Mouse (Mus musculus) CH12.LX (cell line): ENCODE measurements at regions not wholly inside any gene's neighbourhood (a gene's known extent, or its start where the extent isn't known, plus 50 kb on each side); places are given as distances from the start of the nearest gene placed in this dataset.
A peak's percentile ranks its signal among the peaks of the same experiment; 100 is the strongest.

ENCODE experiments used
- DNase-seq: peaks from one replicate; pipeline ENCODE4 v3.0.0-alpha.2; 2013; ENCODE audit errors: extremely low read depth
- H3K27ac ChIP-seq: 2 replicates; pipeline ENCODE4 v1.5.1; 2012; ENCODE audit warnings: low read depth, mild to moderate bottlenecking, control low read depth, moderate library complexity; ENCODE audit not compliant: insufficient read depth
- H3K27me3 ChIP-seq: replicated peaks from 2 replicates; pipeline ENCODE3; 2012; ENCODE audit warnings: inconsistent platforms
- H3K36me3 ChIP-seq, 2 experiments: replicated peaks in 1 of 2; 2 replicates each; pipeline versions ENCODE3 to v1.6.1; 2012; ENCODE audit warnings: inconsistent platforms in 1 of 2, low read length in 1 of 2, mild to moderate bottlenecking in 1 of 2, mixed read lengths in 1 of 2, moderate library complexity in 1 of 2; ENCODE audit not compliant: control insufficient read depth in 1 of 2, insufficient read depth in 1 of 2
- H3K4me1 ChIP-seq, 2 experiments: 2 replicates each; pipeline ENCODE4 v1.6.1; 2012; ENCODE audit warnings: inconsistent platforms in 1 of 2, moderate library complexity in 1 of 2; ENCODE audit not compliant: insufficient read depth in 2 of 2, control insufficient read depth in 1 of 2
- H3K4me2 ChIP-seq: 2 replicates; pipeline ENCODE4 v1.6.1; 2012; ENCODE audit warnings: low read depth, mild to moderate bottlenecking, control low read depth; ENCODE audit not compliant: poor library complexity, insufficient read depth, severe bottlenecking
- H3K4me3 ChIP-seq, 3 experiments: fragments of 150-350 bp in 1 of 3; sonication (generic) in 1 of 3; replicated peaks in 1 of 3; 2 replicates each; pipeline versions ENCODE3 to v1.5.1; 2011 to 2012; ENCODE audit warnings: low read depth in 2 of 3, low read length in 2 of 3, mild to moderate bottlenecking in 2 of 3, moderate library complexity in 2 of 3, control low read depth in 1 of 3, improper control_type of control experiment in 1 of 3, inconsistent platforms in 1 of 3, mixed read lengths in 1 of 3; ENCODE audit not compliant: poor library complexity in 1 of 3
- H3K79me2 ChIP-seq: replicated peaks from 2 replicates; pipeline ENCODE4 v1.6.1; 2012; ENCODE audit warnings: mild to moderate bottlenecking, moderate library complexity; ENCODE audit not compliant: control insufficient read depth, poor library complexity, insufficient read depth, severe bottlenecking; ENCODE audit errors: extremely low read depth
- H3K9ac ChIP-seq: 2 replicates; pipeline ENCODE4 v1.6.1; 2012; ENCODE audit warnings: low read depth, mild to moderate bottlenecking, control low read depth, moderate library complexity; ENCODE audit not compliant: insufficient read depth
- H3K9me3 ChIP-seq: replicated peaks from 2 replicates; pipeline ENCODE3; 2012; ENCODE audit warnings: low read length, inconsistent platforms, mixed read lengths
- CHD2 ChIP-seq: IDR thresholded peaks from 2 replicates; pipeline ENCODE4 v1.6.1; 2011; ENCODE audit warnings: low read length, improper control_type of control experiment
- CTCF ChIP-seq, 2 experiments: IDR thresholded peaks in 1 of 2; conservative IDR thresholded peaks in 1 of 2; 2 replicates each; pipeline ENCODE4 v1.5.1; 2011 to 2012; ENCODE audit warnings: low read depth in 2 of 2, low read length in 2 of 2, improper control_type of control experiment in 1 of 2, inconsistent platforms in 1 of 2, mild to moderate bottlenecking in 1 of 2, moderate library complexity in 1 of 2
- ELF1 ChIP-seq: IDR thresholded peaks from 2 replicates; pipeline ENCODE4 v1.6.1; 2014; ENCODE audit warnings: low read depth, mild to moderate bottlenecking, inconsistent platforms, low read length, improper control_type of control experiment
- HCFC1 ChIP-seq: IDR thresholded peaks from 2 replicates; pipeline ENCODE4 v1.6.1; 2012; ENCODE audit warnings: low read depth, mild to moderate bottlenecking, inconsistent platforms, low read length, improper control_type of control experiment
- IRF4 ChIP-seq: IDR thresholded peaks from 2 replicates; pipeline ENCODE4 v1.6.1; 2014; ENCODE audit warnings: low read depth, mild to moderate bottlenecking, inconsistent platforms, low read length, improper control_type of control experiment
- JUN ChIP-seq: IDR thresholded peaks from 2 replicates; pipeline ENCODE4 v1.6.1; 2011; ENCODE audit warnings: low read depth, mild to moderate bottlenecking, low read length, improper control_type of control experiment, moderate library complexity; ENCODE audit not compliant: insufficient read depth
- MAFK ChIP-seq: IDR thresholded peaks from 2 replicates; pipeline ENCODE4 v1.6.1; 2011; ENCODE audit warnings: low read length, improper control_type of control experiment; ENCODE audit not compliant: insufficient replicate concordance
- MAX ChIP-seq: IDR thresholded peaks from 2 replicates; pipeline ENCODE4 v1.6.1; 2011; ENCODE audit warnings: low read length, improper control_type of control experiment
- NELFE ChIP-seq: IDR thresholded peaks from 2 replicates; pipeline ENCODE4 v1.6.1; 2011; ENCODE audit warnings: low read depth, low read length, improper control_type of control experiment
- NRF1 ChIP-seq: IDR thresholded peaks from 2 replicates; pipeline ENCODE4 v1.6.1; 2014; ENCODE audit warnings: low read depth, mild to moderate bottlenecking, inconsistent platforms, low read length, improper control_type of control experiment, moderate library complexity
- POLR2A ChIP-seq: IDR thresholded peaks from 2 replicates; pipeline ENCODE4 v1.6.1; 2011; ENCODE audit warnings: low read depth, mild to moderate bottlenecking, improper control_type of control experiment, low read length
- POLR2AphosphoS2 ChIP-seq: IDR thresholded peaks from 2 replicates; pipeline ENCODE4 v1.6.1; 2011; ENCODE audit warnings: low read depth, low read length, improper control_type of control experiment
- RCOR1 ChIP-seq: conservative IDR thresholded peaks from 2 replicates; pipeline ENCODE4 v1.6.1; 2012; ENCODE audit warnings: low read depth, mild to moderate bottlenecking, inconsistent platforms, low read length, improper control_type of control experiment
- SMC3 ChIP-seq: IDR thresholded peaks from 2 replicates; pipeline ENCODE4 v1.6.1; 2011; ENCODE audit warnings: low read depth, low read length, improper control_type of control experiment
- TBP ChIP-seq: conservative IDR thresholded peaks from 2 replicates; pipeline ENCODE4 v1.6.1; 2011; ENCODE audit warnings: low read depth, low read length, improper control_type of control experiment
- UBTF ChIP-seq: IDR thresholded peaks from 2 replicates; pipeline ENCODE4 v1.6.1; 2012; ENCODE audit warnings: low read depth, mild to moderate bottlenecking, inconsistent platforms, low read length, improper control_type of control experiment, moderate library complexity
- USF2 ChIP-seq: conservative IDR thresholded peaks from 2 replicates; pipeline ENCODE4 v1.6.1; 2011; ENCODE audit warnings: low read depth, low read length, improper control_type of control experiment
- ZMIZ1 ChIP-seq: IDR thresholded peaks from 2 replicates; pipeline ENCODE4 v1.6.1; 2012; ENCODE audit warnings: low read depth, mild to moderate bottlenecking, inconsistent platforms, low read length, improper control_type of control experiment
- dilution Hi-C: fragments of 300-500 bp; cut with MboI; formaldehyde crosslinking; loops from 2 replicates; pipeline ENCODE4 v1.14.3; 2020; ENCODE audit warnings: low sequenced_read_pairs; ENCODE audit not compliant: extremely low pct_unique_long_range_greater_than_20kb, extremely low pct_ligation_motif_present
- in situ Hi-C: fragments of 300-500 bp; cut with MboI; formaldehyde crosslinking; loops from 3 replicates; pipeline ENCODE4 v1.14.3; 2019; ENCODE audit warnings: low sequenced_read_pairs, low pct_ligation_motif_present, low pct_unique_long_range_greater_than_20kb, mixed read lengths

GRCm38 (mm10) chr14:104855913-104856312, 321.2 kb downstream of the Rbm26 start:
- Histone ChIP-seq H3K4me3 (no peak overlapping the region), H3K36me3 (no peaks in the 10 kb centered on the region), H3K27me3 (no peaks in the 10 kb centered on the region), H3K79me2 (no peaks in the 10 kb centered on the region), H3K27ac (no peak overlapping the region), H3K4me2 (no peak overlapping the region), H3K9ac (no peak overlapping the region), H3K9me3 (no peaks in the 10 kb centered on the region), H3K4me1 (peaks cover 0 to 5% of the 10 kb centered on the region in 2 experiments; a peak in 1 of 4 replicates)
- in situ Hi-C loops: no loop called here
- dilution Hi-C loops: no loop called here
- TF ChIP-seq ELF1 (no peak), RCOR1 (no peak), SMC3 (no peak), NELFE (no peak), CTCF (conservative IDR thresholded peaks at IDR 0.05 in 1 of 2, IDR thresholded peaks at IDR 0.05 in 1 of 2; ENCODE audit: low read depth in 2 of 2, low read length in 2 of 2) (no peak), POLR2A (no peak), POLR2AphosphoS2 (no peak), USF2 (no peak), HCFC1 (no peak), MAX (no peak), IRF4 (no peak), CHD2 (no peak), UBTF (no peak), NRF1 (no peak), ZMIZ1 (no peak), TBP (no peak), JUN (no peak)
- DNase-seq: no peak

GRCm38 (mm10) chr14:104849274-104849673, 326.8 kb upstream of the Rnf219 start:
- Histone ChIP-seq H3K4me2 (no peak overlapping the region), H3K36me3 (no peaks in the 10 kb centered on the region), H3K27ac (no peak overlapping the region), H3K4me1 (peaks cover 0 to 5% of the 10 kb centered on the region in 2 experiments; a peak in 1 of 4 replicates), H3K27me3 (no peaks in the 10 kb centered on the region), H3K4me3 (no peak overlapping the region), H3K9me3 (no peaks in the 10 kb centered on the region), H3K9ac (no peak overlapping the region), H3K79me2 (no peaks in the 10 kb centered on the region)
- in situ Hi-C loops (no loop called here), dilution Hi-C loops (no loop called here)
- TF ChIP-seq MAFK (peak; percentile 72; the same call in 1 of the 2 replicates), JUN (no peak)
- DNase-seq: no peak
